Mouse (Mus musculus) bone marrow, adult 2 months (tissue): ENCODE measurements around the gene Zfp128. TPM values are rescaled to one million over a fixed set of nuclear protein-coding genes. Genes with fewer than 3 reads are reported as not detected.
A peak's percentile ranks its signal among the peaks of the same experiment; 100 is the strongest.
"Not testable (repeated sequence)": the region's sequence is repeated elsewhere in the genome, so short reads cannot be mapped to it uniquely, and the experiment has no call there.

Experiments used
- H3K27ac ChIP-seq: fragments of 200-500 bp; 2 replicates; pipeline ENCODE4 v1.5.1; 2012; ENCODE audit warnings: low read depth, mild to moderate bottlenecking, control low read depth, inconsistent platforms, low read length; ENCODE audit not compliant: control insufficient read depth, poor library complexity, insufficient read depth
- H3K4me1 ChIP-seq: fragments of 200-500 bp; 2 replicates; pipeline ENCODE4 v1.6.1; 2011; ENCODE audit warnings: low read length; ENCODE audit not compliant: control insufficient read depth, insufficient read depth
- H3K4me3 ChIP-seq: fragments of 200-500 bp; replicated peaks from 2 replicates; pipeline ENCODE3; 2011; ENCODE audit warnings: mild to moderate bottlenecking, low read depth, low read length, control low read depth; ENCODE audit not compliant: control insufficient read depth
- CTCF ChIP-seq: fragments of 200-500 bp; IDR thresholded peaks from 2 replicates; pipeline ENCODE4 v1.5.1; 2011; ENCODE audit warnings: low read length, control low read depth; ENCODE audit not compliant: control insufficient read depth, insufficient read depth
- POLR2A ChIP-seq: fragments of 200-500 bp; IDR thresholded peaks from 2 replicates; pipeline ENCODE4 v1.6.1; 2011; ENCODE audit warnings: low read depth, mild to moderate bottlenecking, control low read depth, low read length, borderline replicate concordance; ENCODE audit not compliant: control insufficient read depth
- WGBS: fragments of 180-500 bp; shearing (Covaris S2); methylation state at CpG from one replicate; pipeline ENCODE4 v1.1.7; 2018; 5-methylcytosine and 5-hydroxymethylcytosine counted together
- polyA plus RNA-seq: library from polyadenylated mRNA; stranded (reverse); fragments of >200 nt; gene quantifications from 2 replicates; pipeline ENCODE4 v1.2.4, GENCODE M21; 2011; ENCODE audit warnings: low replicate concordance; ENCODE audit not compliant: missing spikeins, insufficient read depth, insufficient read length

The Zfp128 gene
- polyA plus RNA-seq, 1 experiment: not detected

DNA sequence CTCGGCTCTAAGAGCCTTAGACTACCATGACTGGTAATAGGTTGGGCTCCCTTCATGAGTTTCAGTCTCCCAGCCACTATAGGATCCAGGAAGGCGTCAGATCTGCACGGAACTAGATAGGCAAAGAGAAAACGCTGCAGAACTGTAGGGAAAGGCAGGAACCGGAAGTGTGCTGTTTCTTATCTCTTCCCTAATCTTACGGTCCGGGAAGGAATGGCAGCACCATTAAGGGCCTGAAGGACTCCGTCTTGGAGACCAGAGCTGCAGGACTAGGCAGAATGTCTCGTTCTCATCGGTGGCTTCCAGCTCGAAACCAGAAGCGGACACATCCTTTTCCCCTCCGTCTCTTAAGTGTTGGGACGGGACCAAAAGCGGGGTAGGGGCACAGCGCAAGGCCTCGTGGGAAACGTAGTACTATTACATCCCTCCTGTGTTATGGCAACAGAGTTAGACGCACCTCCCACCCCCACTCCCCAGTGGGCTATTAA is 29.2 kb downstream of the Zfp128 start:
- 3% methylated on average over 19 of the region's 19 CpGs for WGBS
- peak overlapping the region; percentile 63 for H3K27ac ChIP-seq
- H3K4me3 ChIP-seq: peak overlapping the region; percentile 72
- no peak for TF ChIP-seq CTCF
- TF ChIP-seq POLR2A: 0 out of 2 replicates have a peak, but pooled peaks have one; percentile 15
- no peaks in the 10 kb centered on the region; the same call in 1 of the 2 replicates for H3K4me1 ChIP-seq

DNA sequence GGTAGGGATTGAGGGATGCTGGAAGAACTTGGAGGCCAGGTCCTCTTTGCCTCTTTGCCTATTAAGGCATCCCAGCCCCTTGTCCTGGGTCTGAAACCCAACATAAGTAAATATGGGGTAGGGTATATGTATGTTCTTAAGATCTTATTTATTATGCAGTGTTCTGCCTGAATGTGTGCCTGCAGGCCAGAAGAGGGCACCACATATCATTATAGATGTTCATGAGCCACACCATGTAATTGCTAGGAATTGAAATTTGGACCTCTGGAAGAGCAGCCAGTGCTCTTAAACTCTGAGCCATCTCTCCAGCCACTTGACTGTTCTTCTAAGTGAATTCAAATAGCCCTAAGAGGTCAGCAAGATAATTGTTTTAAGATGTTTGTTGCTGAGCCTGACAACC is 32.6 kb downstream of the Zfp128 start:
- no peaks in the 10 kb centered on the region; the same call in 1 of the 2 replicates for H3K4me1 ChIP-seq
- no peak for TF ChIP-seq POLR2A
- no peak for TF ChIP-seq CTCF
- no peak overlapping the region for H3K4me3 ChIP-seq
- H3K27ac ChIP-seq: no peak overlapping the region

GRCm38 (mm10) chr7:12920495-12920894 is 39.5 kb downstream of the Zfp128 start:
- not testable (repeated sequence) for H3K27ac ChIP-seq, H3K4me3 ChIP-seq, H3K4me1 ChIP-seq
- 75% methylated on average over 7 of the region's 8 CpGs for WGBS

DNA sequence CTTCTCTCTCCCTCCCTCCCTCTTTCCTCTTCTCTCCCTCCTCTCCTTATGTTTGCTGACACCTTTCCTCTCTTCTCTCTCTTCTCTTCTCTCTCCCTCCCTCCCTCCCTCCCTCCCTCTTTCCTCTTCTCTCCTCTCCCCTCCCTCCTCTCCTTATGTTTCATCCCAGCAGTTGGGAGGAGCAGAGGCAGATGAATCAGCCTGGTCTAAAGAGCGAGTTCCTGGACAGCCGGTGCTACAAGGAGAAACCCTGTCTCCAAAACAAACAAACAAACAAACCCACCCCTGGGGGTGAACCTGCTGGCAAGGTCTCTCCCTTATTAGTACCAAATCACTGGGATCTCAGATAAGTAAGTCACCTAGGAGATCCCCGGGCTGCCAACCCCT is 40.3 kb downstream of the Zfp128 start:
- Histone ChIP-seq H3K27ac (peak overlapping the region; percentile 85), H3K4me1 (no peaks in the 10 kb centered on the region; the same call in 1 of the 2 replicates), H3K4me3 (peak overlapping the region; percentile 79)
- 0% methylated on average over 3 of the region's 3 CpGs for WGBS
- TF ChIP-seq CTCF: no peak
- TF ChIP-seq POLR2A: no peak

- H3K4me3 ChIP-seq: peak within 1 kb of the TSS; percentile 95
- TF ChIP-seq CTCF (peak; percentile 82), POLR2A (peak; percentile 84)
- peak within 1 kb of the TSS; percentile 85 for H3K27ac ChIP-seq
- under 1% methylated on average over 55 of the region's 55 CpGs for WGBS
- no peaks in the 10 kb centered on the region; the same call in 1 of the 2 replicates for H3K4me1 ChIP-seq
These were observed 40.9 kb downstream of the Zfp128 start, which contains the start of gene Rps5 for GRCm38 (mm10) chr7:12921705-12922465. Gene Rps5 (plus strand): TSS chr7:12922290.

GRCm38 (mm10) chr7:12922729-12923128 is 41.8 kb downstream of the Zfp128 start:
- WGBS: under 1% methylated on average over 8 of the region's 8 CpGs
- H3K27ac ChIP-seq: no peak overlapping the region
- peak overlapping the region; percentile 95 for H3K4me3 ChIP-seq
- TF ChIP-seq POLR2A: no peak
- no peak for TF ChIP-seq CTCF
- H3K4me1 ChIP-seq: no peaks in the 10 kb centered on the region; the same call in 1 of the 2 replicates

GRCm38 (mm10) chr7:12926316-12926715 is 45.3 kb downstream of the Zfp128 start:
- no peaks in the 10 kb centered on the region; the same call in 1 of the 2 replicates for H3K4me1 ChIP-seq
- TF ChIP-seq CTCF (no peak), POLR2A (no peak)
- H3K4me3 ChIP-seq: no peak overlapping the region
- no peak overlapping the region for H3K27ac ChIP-seq
- 86% methylated on average over 7 of the region's 7 CpGs for WGBS

DNA sequence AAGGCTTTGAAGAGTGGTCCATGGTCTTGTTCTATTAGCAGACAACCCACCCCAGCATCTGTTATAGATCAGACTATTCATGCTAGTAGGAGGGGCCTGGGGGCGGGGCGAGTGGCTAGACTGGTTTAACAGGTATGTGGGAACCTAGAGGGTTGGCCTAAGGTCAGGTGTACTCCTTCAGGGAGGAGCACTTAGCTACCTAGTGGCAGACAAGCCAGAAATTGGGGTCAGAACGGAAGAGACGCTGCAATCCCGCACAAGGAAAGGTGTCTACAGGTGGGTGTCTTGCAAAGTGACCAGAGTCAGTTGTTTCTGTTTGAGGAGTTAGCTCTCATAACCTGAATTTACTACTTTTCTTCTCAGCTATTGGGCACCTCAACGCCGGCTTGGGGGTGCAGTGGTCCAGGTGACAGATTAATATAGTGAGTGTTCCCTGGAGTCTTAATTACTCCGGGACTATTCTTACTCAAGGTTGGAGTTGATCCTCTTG is 46.3 kb downstream of the Zfp128 start, which contains the start of gene Rnf225:
TSS of gene Rnf225 (plus strand) at position 226 of the 490 bp plus-strand sequence.
- no peak within 1 kb of the TSS for H3K4me3 ChIP-seq
- no peak for TF ChIP-seq POLR2A
- no peak for TF ChIP-seq CTCF

More for the DNA sequence above, 46.3 kb downstream of the Zfp128 start, which contains the start of gene Rnf225:
- Histone ChIP-seq H3K27ac (no peak within 1 kb of the TSS), H3K4me1 (no peaks in the 10 kb centered on the region; the same call in 1 of the 2 replicates)
- WGBS: 72% methylated on average over 8 of the region's 8 CpGs
